Mouse (Mus musculus) T-helper 1 cell (primary cell): ENCODE data around the gene Adamts9.

Source experiments
- in situ Hi-C: fragments of 300-600 bp; cut with MboI, MseI; formaldehyde crosslinking; loops from one replicate; pipeline ENCODE4 v1.15.1; 2025; ENCODE audit warnings: high pct_unique_total_duplicates

The Adamts9 gene

DNA sequence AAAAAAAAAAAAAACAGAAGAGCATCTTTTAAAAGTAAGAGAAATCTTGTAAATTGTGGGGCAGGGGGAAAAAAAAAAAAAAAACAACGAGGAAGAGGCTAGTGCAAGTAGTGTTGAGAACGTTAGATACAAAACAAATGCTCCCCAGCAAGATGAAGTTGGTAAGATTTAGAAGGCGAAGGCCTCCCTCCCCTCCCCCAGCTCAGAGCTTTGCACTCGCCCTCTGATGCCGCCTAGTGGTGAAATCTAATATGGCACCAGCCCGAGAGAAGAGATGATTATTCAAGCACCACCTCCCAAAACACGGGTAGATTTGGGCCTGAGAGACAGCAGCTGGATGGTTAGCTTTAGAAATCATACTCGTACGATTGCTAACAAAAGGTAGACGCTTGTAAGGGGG is 215.2 kb downstream of the Adamts9 start:
- in situ Hi-C loops = loop anchor here (25.0 kb wide), 1 partner anchor 441 kb away; no protein-coding TSS in a partner anchor

DNA sequence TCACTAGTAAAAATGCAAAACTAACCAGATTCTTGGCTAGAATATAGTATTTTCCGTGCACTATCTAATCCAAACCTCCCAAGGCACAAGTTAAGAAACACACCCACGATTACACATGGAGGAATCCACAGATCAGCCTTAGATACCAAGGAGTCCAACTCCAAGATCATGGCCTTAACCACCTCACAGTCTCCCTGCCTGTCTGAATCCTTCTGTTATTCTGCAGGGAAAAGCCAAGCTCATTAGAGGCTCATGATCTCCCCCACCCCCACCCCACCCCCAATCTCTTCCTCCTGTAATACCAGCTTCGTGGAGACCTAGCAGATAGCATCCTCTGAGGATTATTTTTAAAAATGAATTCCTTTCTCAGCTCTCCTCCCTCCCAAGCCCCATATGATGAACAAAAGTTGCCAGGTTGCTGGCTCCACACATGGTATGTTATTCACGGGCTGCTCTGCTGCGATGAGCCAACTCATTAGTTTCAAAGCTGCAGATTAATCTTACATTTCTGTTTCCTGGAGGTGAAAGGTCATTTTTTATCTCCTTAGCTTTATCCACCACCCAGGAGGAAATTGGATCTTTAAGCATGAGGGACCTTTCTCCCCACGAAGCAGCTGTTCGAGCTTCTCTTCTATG is 215.8 kb downstream of the Adamts9 start:
- in situ Hi-C loops = loop anchor here (25.0 kb wide), 1 partner anchor 440 kb away; no protein-coding TSS in a partner anchor

DNA sequence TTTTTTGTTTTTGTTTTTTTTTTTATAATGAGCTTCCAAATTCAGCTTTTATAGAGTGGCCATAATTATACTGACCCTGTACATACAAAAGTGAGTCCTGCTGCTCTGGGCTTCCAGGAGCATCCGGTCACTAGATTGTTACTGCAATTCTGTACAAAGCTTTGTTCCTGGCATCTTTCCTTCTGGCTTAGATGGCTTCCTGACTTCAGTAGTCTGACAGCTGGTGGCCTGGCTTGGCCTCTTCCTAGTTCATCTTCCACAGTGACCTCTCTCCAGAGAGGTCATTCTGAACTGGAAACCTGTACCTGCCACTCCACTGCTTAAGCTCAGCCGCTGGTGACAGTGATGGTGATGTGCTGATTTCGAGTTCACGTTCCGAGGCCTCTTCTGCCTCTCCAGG is 217.2 kb downstream of the Adamts9 start:
- in situ Hi-C loops = loop anchor here (25.0 kb wide), 1 partner anchor 439 kb away; no protein-coding TSS in a partner anchor

DNA sequence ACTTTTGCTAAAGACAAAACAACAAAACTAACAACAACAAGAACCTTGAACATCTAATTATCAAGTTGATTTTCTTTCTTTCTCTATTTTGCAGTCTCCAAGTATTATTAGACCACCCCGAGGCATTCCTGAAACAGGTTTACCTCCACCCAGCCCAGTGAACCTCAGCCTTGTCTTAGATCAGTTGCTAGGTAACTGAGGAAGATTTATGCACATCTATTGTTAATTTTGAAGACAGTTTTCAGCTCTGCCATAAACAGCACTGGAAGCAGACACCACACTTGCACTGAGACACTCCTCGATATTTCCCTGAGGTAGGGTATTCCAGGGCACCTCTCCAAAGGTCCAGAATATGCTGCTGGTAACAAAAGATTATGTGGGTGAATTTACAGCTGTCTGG is 218.9 kb downstream of the Adamts9 start:
- in situ Hi-C loops = no loop called here
